ENCODE assay signal across 1 mouse cellular context in the genomic region with DNA sequence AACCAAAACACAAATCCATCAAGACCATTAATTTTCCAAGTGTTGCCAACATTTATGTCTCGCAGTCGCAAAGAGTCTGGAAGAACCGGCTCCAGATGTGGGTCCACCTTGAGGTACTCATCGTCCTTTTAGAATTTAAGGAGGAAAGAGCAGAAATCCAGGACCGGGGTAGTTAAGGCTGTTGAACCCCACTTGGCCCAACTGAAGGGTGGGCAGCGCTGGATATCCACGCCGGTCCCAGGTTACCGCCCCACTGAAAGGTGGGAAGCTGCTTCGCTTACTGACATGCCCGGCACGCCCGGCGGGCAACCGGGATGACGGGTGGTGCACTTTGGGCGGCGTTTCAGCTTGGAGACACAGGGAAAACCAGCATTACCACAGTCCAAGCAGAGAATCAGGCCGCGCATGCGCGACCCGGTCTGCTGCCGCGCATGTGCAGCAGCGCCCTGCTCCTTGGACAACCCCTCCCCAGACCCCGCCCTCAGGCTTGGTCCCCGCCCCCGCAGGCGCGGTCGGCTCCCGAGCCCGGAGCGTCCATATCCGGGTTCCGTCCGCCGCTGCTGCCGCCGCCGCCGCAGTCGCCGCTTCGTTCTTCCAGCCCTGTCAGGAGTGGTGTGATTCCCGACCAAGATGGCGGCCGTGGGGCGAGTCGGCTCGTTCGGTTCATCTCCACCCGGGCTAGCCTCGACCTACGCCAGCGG.
TF ChIP-seq lines count a peak whose summit lies in the region.

A gene (plus strand): TSS at position 539 of the 701 bp plus-strand sequence.

TF ChIP-seq in CH12.LX, 34 proteins besides CTCF, POLR2A, EP300 and RAD21 (continued from another document):
- TF ChIP-seq SMC3 (IDR thresholded peaks at IDR 0.05; ENCODE audit: low read depth, low read length) = no peak
- no peak for TF ChIP-seq GABPA (IDR thresholded peaks at IDR 0.05; ENCODE audit: insufficient replicate concordance, low read depth, low read length)
- no peak for TF ChIP-seq ETS1 (conservative IDR thresholded peaks at IDR 0.05; ENCODE audit: low read depth, low read length)
- TF ChIP-seq USF1 (IDR thresholded peaks at IDR 0.05; ENCODE audit: low read depth, low read length) = no peak
- TF ChIP-seq PAX5 (IDR thresholded peaks at IDR 0.05; ENCODE audit: low read length) = no peak
- TF ChIP-seq IRF4 (IDR thresholded peaks at IDR 0.05; ENCODE audit: low read depth, low read length) = no peak; the same call in 1 of the 2 replicates
- TF ChIP-seq MAZ (IDR thresholded peaks at IDR 0.05; ENCODE audit: low read depth, low read length) = peak; percentile 79; the same call in 1 of the 2 replicates
- TF ChIP-seq HCFC1 (IDR thresholded peaks at IDR 0.05; ENCODE audit: low read depth, low read length) = peak; percentile 48
- TF ChIP-seq E2F4 (IDR thresholded peaks at IDR 0.05; ENCODE audit: insufficient replicate concordance, low read depth, low read length) = no peak
- TF ChIP-seq USF2 (conservative IDR thresholded peaks at IDR 0.05; ENCODE audit: low read depth, low read length) = no peak
- no peak for TF ChIP-seq JUN (IDR thresholded peaks at IDR 0.05; ENCODE audit: insufficient read depth, low read depth, low read length)
- peak; percentile 96 for TF ChIP-seq NELFE (IDR thresholded peaks at IDR 0.05; ENCODE audit: low read depth, low read length)
- peak; percentile 44; the same call in 1 of the 2 replicates for TF ChIP-seq ZMIZ1 (IDR thresholded peaks at IDR 0.05; ENCODE audit: low read depth, low read length)
- TF ChIP-seq ELF1 (IDR thresholded peaks at IDR 0.05; ENCODE audit: low read depth, low read length) = peak; percentile 90
- TF ChIP-seq MAX (IDR thresholded peaks at IDR 0.05; ENCODE audit: low read length) = 0 out of 2 replicates have a peak, but pooled peaks have one; percentile 3
- TF ChIP-seq MAFK (IDR thresholded peaks at IDR 0.05; ENCODE audit: insufficient replicate concordance, low read length) = no peak
- TF ChIP-seq MEF2A (IDR thresholded peaks at IDR 0.05; ENCODE audit: borderline replicate concordance, low read depth, low read length) = peak; percentile 54; the same call in 1 of the 2 replicates
- TF ChIP-seq CHD1 (IDR thresholded peaks at IDR 0.05; ENCODE audit: low read depth, low read length) = no peak
- peak; percentile 98 for TF ChIP-seq NRF1 (IDR thresholded peaks at IDR 0.05; ENCODE audit: low read depth, low read length)
- no peak for TF ChIP-seq RCOR1 (conservative IDR thresholded peaks at IDR 0.05; ENCODE audit: low read depth, low read length)
TF ChIP-seq in CH12.LX: peak in this region for 13.
